Comparison of ENCODE assay signal across 16 mouse cellular contexts in the genomic region with DNA sequence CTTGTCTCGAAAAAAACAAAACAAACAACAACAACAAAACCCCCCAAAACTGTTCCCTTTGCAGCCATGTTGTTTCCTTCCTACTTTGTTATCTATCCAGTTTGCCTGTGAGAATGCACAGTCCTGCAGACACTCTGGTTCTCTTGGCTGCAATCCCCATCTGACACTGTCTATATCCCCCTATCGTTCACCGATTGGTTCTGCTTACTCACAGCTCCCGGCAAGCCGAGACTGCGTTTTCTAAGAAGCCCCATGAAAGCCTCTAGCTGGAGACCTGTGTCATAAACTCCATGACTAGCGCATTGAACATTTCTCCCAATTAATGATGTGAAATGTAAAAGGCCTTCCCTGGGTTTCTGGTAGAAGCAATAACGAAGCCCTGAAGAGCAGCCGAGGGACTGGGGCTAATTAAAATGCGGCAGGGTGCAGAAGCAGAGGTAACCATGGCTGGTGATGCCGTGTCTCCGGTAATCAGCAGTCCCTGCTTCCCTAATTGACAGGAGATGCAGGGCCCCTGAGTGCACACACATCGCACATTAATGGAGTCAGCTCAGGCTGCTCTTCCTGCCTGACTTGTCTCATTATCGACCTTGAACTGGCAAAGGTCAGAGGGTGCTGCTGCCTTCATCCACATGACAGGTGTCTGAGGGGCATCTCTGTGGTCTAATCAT.
DNase-seq lines count a peak whose midpoint lies in the region; ATAC-seq and TF ChIP-seq lines count a peak whose summit lies in the region.
"Had no signal": no experiment of that assay in that cellular context is flagged by ENCODE, and none has a peak within 500 bp of the region (broad histone marks: within the 10 kb centered on the region; RNA-seq: fewer than 3 reads in every experiment).

No protein-coding gene starts in this region.

- 46% methylated on average over 14 of the region's 14 CpGs for WGBS in forebrain, embryonic 11.5 days
- 40% methylated on average over 14 of the region's 14 CpGs for WGBS in hindbrain, embryonic 13.5 days
- 44% methylated on average over 14 of the region's 14 CpGs for WGBS in midbrain, embryonic 13.5 days

- DNase-seq in ES-E14 (ENCODE audit: low read depth, low spot score) = no peak
- DNase-seq in forebrain, embryonic 11.5 days (ENCODE audit: low spot score) = peak; percentile 72
- DNase-seq in right cerebral cortex, postnatal 10 days (ENCODE audit: low spot score in 2 of 2) = no peak
- DNase-seq in layer of hippocampus, adult 18-20 months (ENCODE audit: low spot score in 2 of 2) = no peak
- DNase-seq in gastrocnemius, adult 18-20 months (ENCODE audit: low spot score) = no peak
- no peak for DNase-seq in left cerebral cortex, postnatal 25 days (ENCODE audit: low spot score in 2 of 2)
- DNase-seq: adrenal gland, postnatal 25 days; cerebellum, postnatal 14 days; heart, postnatal 36 days; kidney, adult 8-10 months; thymus, postnatal 14 days had no signal

- H3K27ac ChIP-seq in ES-E14 (ENCODE audit: insufficient read depth, low read depth, low read length, poor library complexity, severe bottlenecking) = 0 out of 2 replicates have a peak overlapping the region, but pooled peaks have one; percentile 10
- peak overlapping the region; percentile 50; the same call in 1 of the 2 replicates for H3K27ac ChIP-seq in forebrain, embryonic 11.5 days (ENCODE audit: low read depth, low read length)
- peak overlapping the region; percentile 70 for H3K27ac ChIP-seq in hindbrain, embryonic 13.5 days
- peak overlapping the region; percentile 78 for H3K27ac ChIP-seq in midbrain, embryonic 13.5 days
- H3K27ac ChIP-seq: embryonic facial prominence, embryonic 15.5 days; left cerebral cortex, adult 2 months; stomach, embryonic 15.5 days had no signal

- H3K9ac ChIP-seq in ES-E14 (ENCODE audit: insufficient read depth, low read depth, low read length, poor library complexity, severe bottlenecking) = no peak overlapping the region
- H3K9ac ChIP-seq in forebrain, embryonic 11.5 days (ENCODE audit: low read length) = no peak overlapping the region
- H3K9ac ChIP-seq in hindbrain, embryonic 13.5 days = no peak overlapping the region
- no peak overlapping the region for H3K9ac ChIP-seq in midbrain, embryonic 13.5 days (replicated peaks)
- H3K9ac ChIP-seq: embryonic facial prominence, embryonic 15.5 days; stomach, embryonic 15.5 days had no signal

- in situ Hi-C loops in ES-E14 (cut with MboI; ENCODE audit: low sequenced_read_pairs in 2 of 2, unreplicated experiment in 2 of 2) = no loop called here

- H3K27me3 ChIP-seq in forebrain, embryonic 11.5 days (ENCODE audit: control insufficient read depth, insufficient read depth, low read length) = no peaks in the 10 kb centered on the region
- no peaks in the 10 kb centered on the region for H3K27me3 ChIP-seq in hindbrain, embryonic 13.5 days
- no peaks in the 10 kb centered on the region for H3K27me3 ChIP-seq in midbrain, embryonic 13.5 days
- H3K27me3 ChIP-seq: embryonic facial prominence, embryonic 15.5 days; stomach, embryonic 15.5 days had no signal

- H3K4me1 ChIP-seq in ES-E14 (ENCODE audit: control insufficient read depth in 2 of 2, insufficient read depth in 2 of 2, low read length in 2 of 2, poor library complexity in 1 of 2) = no peaks in the 10 kb centered on the region
- H3K4me1 ChIP-seq in forebrain, embryonic 11.5 days (replicated peaks; ENCODE audit: control insufficient read depth, insufficient read depth, low read length) = no peaks in the 10 kb centered on the region; the same call in 1 of the 2 replicates
- H3K4me1 ChIP-seq in hindbrain, embryonic 13.5 days (replicated peaks) = peaks cover 12% of the 10 kb centered on the region
- H3K4me1 ChIP-seq in midbrain, embryonic 13.5 days (replicated peaks) = peaks cover 13% of the 10 kb centered on the region; the same call in 1 of the 2 replicates
- H3K4me1 ChIP-seq: embryonic facial prominence, embryonic 15.5 days; stomach, embryonic 15.5 days had no signal

- H3K4me3 ChIP-seq in ES-E14 (ENCODE audit: insufficient read depth in 1 of 2, low read depth in 1 of 2, low read length in 2 of 2, poor library complexity in 1 of 2, severe bottlenecking in 1 of 2) = no peak overlapping the region
- no peak overlapping the region for H3K4me3 ChIP-seq in forebrain, embryonic 11.5 days (ENCODE audit: low read depth, low read length)
- H3K4me3 ChIP-seq in hindbrain, embryonic 13.5 days = no peak overlapping the region
- no peak overlapping the region for H3K4me3 ChIP-seq in midbrain, embryonic 13.5 days (replicated peaks)
- H3K4me3 ChIP-seq: embryonic facial prominence, embryonic 15.5 days; left cerebral cortex, adult 2 months; stomach, embryonic 15.5 days had no signal

- H3K4me2 ChIP-seq in forebrain, embryonic 11.5 days (ENCODE audit: low read depth, low read length, severe bottlenecking) = no peak overlapping the region
- peak overlapping the region; percentile 6; the same call in 1 of the 2 replicates for H3K4me2 ChIP-seq in hindbrain, embryonic 13.5 days
- 0 out of 2 replicates have a peak overlapping the region, but pooled peaks have one; percentile 13 for H3K4me2 ChIP-seq in midbrain, embryonic 13.5 days (replicated peaks)
- H3K4me2 ChIP-seq: embryonic facial prominence, embryonic 15.5 days; stomach, embryonic 15.5 days had no signal

- no peaks in the 10 kb centered on the region for H3K9me3 ChIP-seq in ES-E14 (ENCODE audit: control insufficient read depth, insufficient read depth, low read depth, low read length)
- no peaks in the 10 kb centered on the region for H3K9me3 ChIP-seq in forebrain, embryonic 11.5 days (ENCODE audit: control insufficient read depth, low read length)
- H3K9me3 ChIP-seq in hindbrain, embryonic 13.5 days = no peaks in the 10 kb centered on the region
- H3K9me3 ChIP-seq in midbrain, embryonic 13.5 days = no peaks in the 10 kb centered on the region
- H3K9me3 ChIP-seq: embryonic facial prominence, embryonic 15.5 days; stomach, embryonic 15.5 days had no signal

- intact Hi-C loops in left cerebral cortex, postnatal 25 days (cut with DNase I) = no loop called here

- ATAC-seq in forebrain, embryonic 11.5 days (replicated peaks; ENCODE audit: low FRiP score) = peak; percentile 85
- peak; percentile 76 for ATAC-seq in hindbrain, embryonic 13.5 days (ENCODE audit: low FRiP score)
- peak; percentile 95 for ATAC-seq in midbrain, embryonic 13.5 days

- H3K36me3 ChIP-seq in ES-E14 (ENCODE audit: control insufficient read depth, insufficient read depth, low read length, poor library complexity, severe bottlenecking) = no peaks in the 10 kb centered on the region
- no peaks in the 10 kb centered on the region for H3K36me3 ChIP-seq in forebrain, embryonic 11.5 days (ENCODE audit: control insufficient read depth, insufficient read depth, low read length)
- H3K36me3 ChIP-seq in hindbrain, embryonic 13.5 days = no peaks in the 10 kb centered on the region
- no peaks in the 10 kb centered on the region for H3K36me3 ChIP-seq in midbrain, embryonic 13.5 days
- H3K36me3 ChIP-seq: embryonic facial prominence, embryonic 15.5 days; stomach, embryonic 15.5 days had no signal

TF ChIP-seq in ES-E14, 5 proteins besides CTCF, POLR2A, EP300 and RAD21:
- TF ChIP-seq CHD2 (IDR thresholded peaks at IDR 0.05; ENCODE audit: low read depth, low read length) (no peak), HCFC1 (IDR thresholded peaks at IDR 0.05; ENCODE audit: borderline replicate concordance, insufficient read depth, low read length) (no peak), MAFK (IDR thresholded peaks at IDR 0.05; ENCODE audit: insufficient read depth, low read depth, low read length) (no peak), ZC3H11A (IDR thresholded peaks at IDR 0.05; ENCODE audit: borderline replicate concordance, low read depth, low read length) (no peak), ZNF384 (IDR thresholded peaks at IDR 0.05; ENCODE audit: low read depth, low read length) (no peak)
TF ChIP-seq in ES-E14: peak in this region for 0.

Comparison
In these comparisons a context has a peak if more than half of its experiments do, and no peak if none do; other contexts are left out.
1. H3K27ac ChIP-seq: peak in every context shown above with its lines; median percentile 78 in midbrain, embryonic 13.5 days; 70 in hindbrain, embryonic 13.5 days; 50 in forebrain, embryonic 11.5 days; 10 in ES-E14.